Mouse (Mus musculus): ENCODE results near the gene Gm3476. TPM values are rescaled to one million over a fixed set of nuclear protein-coding genes. Genes with fewer than 3 reads are reported as not detected.
"Not testable (repeated sequence)": the region's sequence is repeated elsewhere in the genome, so short reads cannot be mapped to it uniquely, and the experiment has no call there.

Gm3476 gene
- not detected for total RNA-seq (2021)
- long read RNA-seq, experiment 1: 0 reads
- long read RNA-seq, experiment 2: 0 reads

GRCm38 (mm10) chr14:6125707-6126106, at the start of gene Gm3476:
TSS of gene Gm3476 (minus strand) at chr14:6125807.
- DNase-seq; intact Hi-C loops (cut with DNase I; ENCODE audit: low total_unique reads): not testable (repeated sequence)

DNA sequence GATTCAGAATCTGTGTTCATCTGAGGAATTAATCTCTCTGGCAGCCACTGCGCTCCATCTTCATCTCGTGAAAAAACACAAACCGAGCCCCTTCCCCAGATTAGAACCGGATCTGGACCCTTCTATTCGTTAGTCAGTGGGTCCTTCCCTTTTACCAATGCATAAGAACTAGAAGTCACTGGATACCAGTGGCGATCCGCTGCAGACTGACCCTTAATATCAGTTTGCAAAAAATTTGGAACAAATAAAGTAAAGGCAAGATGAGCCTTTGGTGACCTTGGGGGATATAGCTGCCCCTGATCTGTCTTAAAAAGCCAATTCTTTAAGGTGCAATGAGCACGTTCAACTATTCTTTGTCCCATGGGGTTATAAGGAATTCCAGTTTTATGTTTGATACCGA, 37.9 kb upstream of the Gm3476 start:
- DNase-seq; intact Hi-C loops (cut with DNase I; ENCODE audit: low total_unique reads): not testable (repeated sequence)

DNA sequence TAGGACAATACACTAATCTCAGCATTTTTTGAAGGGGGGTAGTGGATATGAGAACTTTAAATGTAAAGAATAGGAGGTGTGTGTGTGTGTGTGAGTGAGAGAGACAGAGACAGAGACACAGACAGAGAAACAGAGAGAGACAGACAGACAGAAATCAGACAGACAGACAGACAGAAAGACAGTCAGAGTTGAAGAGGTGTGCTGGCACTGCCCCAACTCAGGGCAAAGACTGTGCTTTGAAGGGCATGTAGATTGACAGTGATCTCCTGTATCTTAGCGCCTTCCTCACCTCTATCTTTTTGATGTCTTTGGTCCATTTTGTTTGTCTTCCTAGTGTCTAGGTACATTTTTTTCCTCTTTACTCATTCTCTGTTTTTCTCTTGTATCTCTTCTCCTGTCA, 35.5 kb upstream of the Gm3476 start:
- intact Hi-C loops (cut with DNase I; ENCODE audit: low total_unique reads): not testable (repeated sequence)

DNA sequence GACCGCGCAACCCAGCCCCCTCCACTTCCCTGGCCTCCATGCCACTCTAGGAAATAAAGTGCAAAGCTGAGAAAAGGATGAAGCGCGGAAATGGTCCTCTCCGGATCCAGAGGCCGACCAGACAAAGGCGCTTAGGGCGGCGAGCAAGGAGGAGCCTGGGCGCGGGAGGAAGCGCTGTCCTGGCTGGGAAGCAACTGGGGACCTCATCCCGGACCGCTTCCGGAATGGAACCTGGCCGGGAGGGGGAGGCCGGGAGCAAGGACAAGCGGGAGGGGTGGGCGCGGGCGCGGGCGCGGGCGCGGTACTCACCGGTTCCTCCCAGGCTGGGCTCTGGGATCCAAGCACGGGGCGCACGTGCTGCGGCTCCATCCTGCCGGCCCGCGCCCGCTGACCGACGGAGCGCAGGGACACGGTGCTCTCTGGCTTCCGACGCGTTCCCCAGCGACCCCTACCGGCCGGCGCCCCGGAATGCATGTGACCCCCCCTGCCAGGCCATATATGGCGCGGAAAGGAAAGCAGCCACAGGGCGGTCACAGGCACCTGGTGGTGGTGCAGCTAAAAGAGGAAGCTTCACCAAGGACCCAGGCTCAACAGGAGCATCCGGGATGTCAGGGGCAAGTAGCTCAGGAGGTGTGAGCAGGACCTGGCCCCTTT, 17.2 kb downstream of the Gm3476 start, which contains the start of gene Gm3468:
Gene Gm3468, minus strand, starts transcription at position 394 of the 654 bp plus-strand sequence.
- intact Hi-C loops (cut with DNase I; ENCODE audit: low total_unique reads): not testable (repeated sequence)
- peak; percentile 36 for DNase-seq

More for the DNA sequence above, 35.5 kb upstream of the Gm3476 start:
- DNase-seq: not testable (repeated sequence)

GRCm38 (mm10) chr14:6107500-6107899, 18.1 kb downstream of the Gm3476 start:
- intact Hi-C loops (cut with DNase I; ENCODE audit: low total_unique reads); DNase-seq: not testable (repeated sequence)

DNA sequence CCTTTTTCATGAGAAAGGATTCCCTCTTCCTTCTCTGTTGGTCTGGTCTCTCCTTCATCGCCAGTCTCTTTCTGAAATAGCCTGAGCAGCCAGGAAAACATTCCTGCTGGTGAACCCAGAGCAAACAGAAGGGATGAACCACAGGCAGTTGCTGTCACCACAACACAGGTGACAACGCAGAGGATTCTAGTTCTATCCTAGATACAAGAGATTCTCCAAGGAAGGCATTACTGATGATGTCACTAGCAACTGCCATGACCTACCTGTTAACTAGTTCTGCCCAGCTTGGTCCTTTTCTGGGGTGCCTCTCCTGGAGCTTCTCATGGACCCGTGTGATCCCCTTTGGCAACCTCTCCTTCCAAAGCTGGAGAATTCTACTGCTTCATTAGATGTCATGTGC, 31.8 kb downstream of the Gm3476 start, which contains the start of gene Gm8206:
Gene Gm8206, minus strand, starts transcription at position 101 of the 400 bp plus-strand sequence.
- DNase-seq; intact Hi-C loops (cut with DNase I; ENCODE audit: low total_unique reads): not testable (repeated sequence)

- intact Hi-C loops (cut with DNase I; ENCODE audit: low total_unique reads); DNase-seq: not testable (repeated sequence)
These were observed 67.4 kb downstream of the Gm3476 start, which contains the start of gene Gm6337 for GRCm38 (mm10) chr14:6058167-6058566. TSS of gene Gm6337 (minus strand) at chr14:6058267.

Other genes starting within 250 kb of the Gm3476 start
- under 1 TPM; 0.53 to 0.97 TPM for gene Gm8237, start 245.4 kb downstream of the Gm3476 start, total RNA-seq (2021)
- under 1 TPM; 0.21 to 0.60 TPM for gene Gm3248, start 164.1 kb downstream of the Gm3476 start, total RNA-seq (2021)
- not detected for gene Gm3453, start 146.7 kb downstream of the Gm3476 start, total RNA-seq (2021)
- gene Gm6337, start 67.5 kb downstream of the Gm3476 start, total RNA-seq (2021): not detected
- gene Gm8206, start 31.9 kb downstream of the Gm3476 start, total RNA-seq (2021): under 1 TPM in 1 of 2 experiments, not detected in 1; 0.41 TPM
- gene Gm3468, start 17.1 kb downstream of the Gm3476 start, total RNA-seq (2021): under 1 TPM in 1 of 2 experiments, not detected in 1; 0.33 TPM
- gene Gm21560, start 93.5 kb upstream of the Gm3476 start, total RNA-seq (2021): under 1 TPM; 0.39 to 0.40 TPM
- gene Gm3411, start 161.4 kb upstream of the Gm3476 start, total RNA-seq (2021): under 1 TPM in 1 of 2 experiments, not detected in 1; 0.53 TPM
- not detected for gene Gm21103, start 179.0 kb upstream of the Gm3476 start, total RNA-seq (2021)
- not detected for gene Gm3618, start 217.9 kb upstream of the Gm3476 start, total RNA-seq (2021)